Mouse (Mus musculus): ENCODE measurements at regions not wholly inside any gene's neighbourhood (a gene's known extent, or its start where the extent isn't known, plus 50 kb on each side); places are given as distances from the start of the nearest gene placed in this dataset.

- H3K36me3 ChIP-seq (replicated peaks in 1 of 2; ENCODE audit: control insufficient read depth in 1 of 2, insufficient read depth in 1 of 2, low read length in 1 of 2) = peaks cover 0 to 5% of the 10 kb centered on the region in 2 experiments
- no peak overlapping the region for H3K27ac ChIP-seq (ENCODE audit: insufficient read depth, low read depth)
- H3K9ac ChIP-seq (ENCODE audit: insufficient read depth, low read depth) = no peak overlapping the region
- in situ Hi-C loops (cut with MboI; ENCODE audit: low pct_ligation_motif_present, low pct_unique_long_range_greater_than_20kb, low sequenced_read_pairs) (no loop called here), dilution Hi-C loops (cut with MboI; ENCODE audit: extremely low pct_ligation_motif_present, extremely low pct_unique_long_range_greater_than_20kb, low sequenced_read_pairs) (no loop called here)
- H3K4me1 ChIP-seq (ENCODE audit: control insufficient read depth in 1 of 2, insufficient read depth in 2 of 2) = peaks cover 10 to 41% of the 10 kb centered on the region in 2 experiments
- H3K4me3 ChIP-seq (replicated peaks in 1 of 3; ENCODE audit: low read depth in 2 of 3, low read length in 2 of 3, poor library complexity in 1 of 3) = no peak overlapping the region
- no peak overlapping the region for H3K4me2 ChIP-seq (ENCODE audit: insufficient read depth, low read depth, poor library complexity, severe bottlenecking)
- no peak for DNase-seq (ENCODE audit: extremely low read depth)
- TF ChIP-seq GABPA (IDR thresholded peaks at IDR 0.05; ENCODE audit: insufficient replicate concordance, low read depth, low read length) (no peak), POLR2AphosphoS2 (IDR thresholded peaks at IDR 0.05; ENCODE audit: low read depth, low read length) (no peak), USF1 (IDR thresholded peaks at IDR 0.05; ENCODE audit: low read depth, low read length) (no peak), JUN (IDR thresholded peaks at IDR 0.05; ENCODE audit: insufficient read depth, low read depth, low read length) (no peak), ETS1 (conservative IDR thresholded peaks at IDR 0.05; ENCODE audit: low read depth, low read length) (no peak), MYC (IDR thresholded peaks at IDR 0.05; ENCODE audit: low read depth, low read length) (no peak), ZNF384 (IDR thresholded peaks at IDR 0.05; ENCODE audit: low read depth, low read length) (no peak), ZKSCAN1 (IDR thresholded peaks at IDR 0.05; ENCODE audit: borderline replicate concordance, low read depth, low read length) (no peak), CTCF (conservative IDR thresholded peaks at IDR 0.05 in 1 of 2, IDR thresholded peaks at IDR 0.05 in 1 of 2; ENCODE audit: low read depth in 2 of 2, low read length in 2 of 2) (no peak)
- H3K9me3 ChIP-seq (replicated peaks; ENCODE audit: low read length) = no peaks in the 10 kb centered on the region
- H3K79me2 ChIP-seq (replicated peaks; ENCODE audit: control insufficient read depth, extremely low read depth, insufficient read depth, poor library complexity, severe bottlenecking) = no peaks in the 10 kb centered on the region
- H3K27me3 ChIP-seq (replicated peaks) = no peaks in the 10 kb centered on the region
Observed at GRCm38 (mm10) chr6:51279491-51279890, 153.0 kb upstream of the Nfe2l3 start.

- Histone ChIP-seq H3K4me1 (ENCODE audit: control insufficient read depth in 1 of 2, insufficient read depth in 2 of 2) (peaks cover 16 to 48% of the 10 kb centered on the region in 2 experiments), H3K27ac (ENCODE audit: insufficient read depth, low read depth) (no peak overlapping the region), H3K4me3 (replicated peaks in 1 of 3; ENCODE audit: low read depth in 2 of 3, low read length in 2 of 3, poor library complexity in 1 of 3) (no peak overlapping the region), H3K36me3 (replicated peaks in 1 of 2; ENCODE audit: control insufficient read depth in 1 of 2, insufficient read depth in 1 of 2, low read length in 1 of 2) (peaks cover 0 to 12% of the 10 kb centered on the region in 2 experiments), H3K27me3 (replicated peaks) (no peaks in the 10 kb centered on the region), H3K4me2 (ENCODE audit: insufficient read depth, low read depth, poor library complexity, severe bottlenecking) (no peak overlapping the region), H3K9ac (ENCODE audit: insufficient read depth, low read depth) (no peak overlapping the region), H3K79me2 (replicated peaks; ENCODE audit: control insufficient read depth, extremely low read depth, insufficient read depth, poor library complexity, severe bottlenecking) (no peaks in the 10 kb centered on the region), H3K9me3 (replicated peaks; ENCODE audit: low read length) (no peaks in the 10 kb centered on the region)
- no peak for TF ChIP-seq TBP (conservative IDR thresholded peaks at IDR 0.05; ENCODE audit: low read depth, low read length)
- TF ChIP-seq JUN (IDR thresholded peaks at IDR 0.05; ENCODE audit: insufficient read depth, low read depth, low read length) = no peak
- no peak for TF ChIP-seq MYC (IDR thresholded peaks at IDR 0.05; ENCODE audit: low read depth, low read length)
- TF ChIP-seq POLR2A (IDR thresholded peaks at IDR 0.05; ENCODE audit: low read depth, low read length) = no peak
- no peak for TF ChIP-seq TCF12 (IDR thresholded peaks at IDR 0.05; ENCODE audit: low read depth, low read length)
- TF ChIP-seq ELF1 (IDR thresholded peaks at IDR 0.05; ENCODE audit: low read depth, low read length) = no peak
- TF ChIP-seq ZC3H11A (IDR thresholded peaks at IDR 0.05; ENCODE audit: low read depth, low read length) = no peak
- TF ChIP-seq MAX (IDR thresholded peaks at IDR 0.05; ENCODE audit: low read length) = no peak
- TF ChIP-seq RCOR1 (conservative IDR thresholded peaks at IDR 0.05; ENCODE audit: low read depth, low read length) = no peak
- no peak for TF ChIP-seq MAZ (IDR thresholded peaks at IDR 0.05; ENCODE audit: low read depth, low read length)
- no peak for TF ChIP-seq ZKSCAN1 (IDR thresholded peaks at IDR 0.05; ENCODE audit: borderline replicate concordance, low read depth, low read length)
- in situ Hi-C loops (cut with MboI; ENCODE audit: low pct_ligation_motif_present, low pct_unique_long_range_greater_than_20kb, low sequenced_read_pairs) = no loop called here
- dilution Hi-C loops (cut with MboI; ENCODE audit: extremely low pct_ligation_motif_present, extremely low pct_unique_long_range_greater_than_20kb, low sequenced_read_pairs) = no loop called here
- DNase-seq (ENCODE audit: extremely low read depth) = no peak
Observed at GRCm38 (mm10) chr6:51280231-51280630, 152.2 kb upstream of the Nfe2l3 start.
